Mouse (Mus musculus): ENCODE data around the gene AU021092. TPM values are rescaled to one million over a fixed set of nuclear protein-coding genes. Genes with fewer than 3 reads are reported as not detected.
A peak's percentile ranks its signal among the peaks of the same experiment; 100 is the strongest.

Gene AU021092
- polyA plus RNA-seq, 1 experiment from 2014 or later, result 4.1 TPM

GRCm38 (mm10) chr16:5205431-5205970, 16.6 kb downstream of the AU021092 start:
- no peak overlapping the region for H3K27ac ChIP-seq
- 87% methylated on average over 5 of the region's 5 CpGs for WGBS
- no peaks in the 10 kb centered on the region for H3K27me3 ChIP-seq (replicated peaks)
- H3K36me3 ChIP-seq, result no peaks in the 10 kb centered on the region
- no peak overlapping the region for H3K4me2 ChIP-seq (replicated peaks)
- H3K4me3 ChIP-seq (replicated peaks), result no peak overlapping the region
- 0 out of 2 replicates have a peak, but pooled peaks cover 4% of the 10 kb centered on the region for H3K4me1 ChIP-seq (replicated peaks)
- ATAC-seq, result no peak
- H3K9me3 ChIP-seq, result no peaks in the 10 kb centered on the region
- H3K9ac ChIP-seq, result no peak overlapping the region

DNA sequence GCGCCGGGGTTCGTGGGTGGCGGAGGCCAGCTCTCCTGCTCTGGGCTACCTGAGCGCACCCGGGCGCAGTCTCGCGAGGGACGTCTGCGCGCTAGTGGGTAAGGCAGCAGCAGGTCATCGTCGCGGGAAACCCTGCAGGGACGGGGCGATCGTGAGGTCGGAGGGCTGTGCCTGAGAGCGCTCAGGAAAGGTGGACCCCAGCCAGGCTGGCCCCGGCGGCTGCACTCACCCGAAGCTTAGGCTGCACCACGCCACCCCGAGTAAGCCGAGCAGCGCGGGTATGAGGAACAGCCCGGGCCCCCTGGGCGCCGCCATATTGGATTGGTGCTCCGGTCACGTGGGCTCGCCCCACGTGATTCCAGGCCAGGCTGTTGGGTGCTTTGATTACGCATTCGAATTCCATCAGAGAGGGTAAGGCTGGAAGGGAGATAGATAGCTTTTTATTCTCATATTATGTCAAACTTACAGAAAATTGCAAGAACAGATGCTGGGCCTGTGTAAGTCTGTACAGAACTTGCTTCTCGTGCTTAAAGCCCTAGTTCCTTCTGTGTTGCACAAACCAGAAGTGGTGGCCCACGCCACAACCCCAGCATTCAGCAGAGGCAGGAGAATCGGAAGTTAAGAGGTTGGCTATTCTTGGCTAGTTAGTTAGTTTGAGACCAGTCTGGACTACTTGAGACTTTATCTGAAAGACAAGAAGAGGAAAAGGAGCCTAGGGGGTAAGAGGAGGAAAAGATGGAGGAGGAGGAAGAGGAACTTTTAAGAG, 18.2 kb downstream of the AU021092 start, which contains the start of gene Nagpa:
Gene Nagpa, minus strand, starts transcription at position 345 of the 766 bp plus-strand sequence.
- H3K36me3 ChIP-seq, result no peaks in the 10 kb centered on the region
- H3K9ac ChIP-seq, result peak within 1 kb of the TSS; percentile 64
- WGBS, result 4% methylated on average over 40 of the region's 40 CpGs
- peak within 1 kb of the TSS; percentile 96 for H3K4me2 ChIP-seq (replicated peaks)
- peak; percentile 91 for ATAC-seq
- H3K9me3 ChIP-seq, result no peaks in the 10 kb centered on the region
- 0 out of 2 replicates have a peak, but pooled peaks cover 4% of the 10 kb centered on the region for H3K4me1 ChIP-seq (replicated peaks)
- no peak within 1 kb of the TSS for H3K27ac ChIP-seq
- H3K27me3 ChIP-seq (replicated peaks), result no peaks in the 10 kb centered on the region
- peak within 1 kb of the TSS; percentile 93 for H3K4me3 ChIP-seq (replicated peaks)

DNA sequence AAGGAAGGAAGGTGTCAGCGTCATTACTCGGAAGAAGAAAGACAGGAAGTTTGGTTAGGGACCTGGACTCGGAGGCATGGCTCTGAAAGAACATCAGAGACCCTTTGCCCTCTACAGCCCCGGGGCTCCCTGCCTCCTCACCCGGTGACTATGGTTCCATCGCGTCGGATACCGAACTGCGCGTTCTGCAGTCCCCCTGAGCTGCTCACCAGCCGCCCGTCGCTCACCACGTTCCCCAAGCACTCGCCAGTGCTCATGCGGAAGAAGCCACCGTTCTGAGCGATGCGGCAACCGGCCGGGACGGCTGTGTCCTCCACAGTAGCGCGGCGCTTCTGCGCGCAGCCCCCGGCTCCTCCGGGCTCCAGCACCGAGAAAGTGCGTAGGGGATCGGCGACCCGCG, 18.9 kb downstream of the AU021092 start:
- 0 out of 2 replicates have a peak, but pooled peaks cover 4% of the 10 kb centered on the region for H3K4me1 ChIP-seq (replicated peaks)
- no peak overlapping the region for H3K27ac ChIP-seq
- H3K4me2 ChIP-seq (replicated peaks), result peak overlapping the region; percentile 96
- H3K27me3 ChIP-seq (replicated peaks), result no peaks in the 10 kb centered on the region
- no peaks in the 10 kb centered on the region for H3K9me3 ChIP-seq
- WGBS, result 1% methylated on average over 36 of the region's 36 CpGs
- H3K4me3 ChIP-seq (replicated peaks), result peak overlapping the region; percentile 93
- ATAC-seq, result peak; percentile 73
- H3K9ac ChIP-seq, result peak overlapping the region; percentile 64
- H3K36me3 ChIP-seq, result no peaks in the 10 kb centered on the region

DNA sequence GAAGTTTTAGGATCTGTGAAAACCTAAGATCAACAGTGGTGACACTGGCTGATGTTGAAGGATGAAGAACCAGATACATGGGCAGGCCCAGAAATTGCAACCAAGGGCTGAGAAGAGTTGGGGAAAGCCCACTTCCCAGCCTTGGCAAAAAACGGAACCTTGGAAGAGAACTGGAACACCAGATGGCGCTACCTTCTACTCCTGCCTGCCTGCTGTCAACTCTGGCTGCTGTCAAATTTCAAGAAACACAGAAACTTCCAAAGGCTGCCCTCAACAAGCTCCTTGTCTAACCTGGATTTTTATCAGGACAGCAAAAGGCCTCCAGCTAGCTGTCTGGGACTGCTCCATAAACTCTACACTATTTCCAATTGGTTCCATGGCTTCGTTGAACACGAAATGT, 19.4 kb downstream of the AU021092 start:
- Histone ChIP-seq H3K4me3 (replicated peaks) (peak overlapping the region; percentile 93), H3K27ac (no peak overlapping the region), H3K4me2 (replicated peaks) (peak overlapping the region; percentile 96), H3K27me3 (replicated peaks) (no peaks in the 10 kb centered on the region), H3K9ac (no peak overlapping the region), H3K4me1 (replicated peaks) (0 out of 2 replicates have a peak, but pooled peaks cover 4% of the 10 kb centered on the region), H3K9me3 (no peaks in the 10 kb centered on the region), H3K36me3 (no peaks in the 10 kb centered on the region)
- no peak; the same call in 1 of the 2 replicates for ATAC-seq
- WGBS, result 12% methylated on average over 4 of the region's 4 CpGs

GRCm38 (mm10) chr16:5195080-5195479, 27.0 kb downstream of the AU021092 start:
- WGBS, result 27% methylated on average over 6 of the region's 6 CpGs
- no peak overlapping the region for H3K9ac ChIP-seq
- H3K36me3 ChIP-seq, result no peaks in the 10 kb centered on the region
- H3K27ac ChIP-seq, result no peak overlapping the region
- H3K4me2 ChIP-seq (replicated peaks), result no peak overlapping the region
- H3K4me1 ChIP-seq (replicated peaks), result no peaks in the 10 kb centered on the region
- H3K4me3 ChIP-seq (replicated peaks), result no peak overlapping the region
- no peak for ATAC-seq
- no peaks in the 10 kb centered on the region for H3K9me3 ChIP-seq
- no peaks in the 10 kb centered on the region for H3K27me3 ChIP-seq (replicated peaks)

DNA sequence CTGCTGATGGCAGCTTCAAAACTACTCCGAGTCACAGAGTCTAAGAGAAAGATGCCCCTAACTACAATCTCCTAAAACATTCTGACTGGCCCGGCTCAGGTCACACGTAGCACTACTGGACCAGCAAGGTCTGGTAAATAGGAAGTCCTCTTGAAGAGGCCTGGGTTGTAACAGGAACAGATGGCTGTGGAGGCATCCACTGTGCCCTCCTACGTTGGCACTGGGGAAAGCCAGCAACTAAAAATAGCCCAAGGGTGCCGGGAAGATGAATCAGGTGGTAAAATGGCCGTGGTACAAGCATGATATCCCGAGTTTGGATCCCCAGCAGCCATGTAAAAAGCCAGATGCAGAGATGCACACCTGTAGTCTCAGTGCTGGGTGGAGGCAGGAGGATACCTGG, 35.9 kb downstream of the AU021092 start:
- no peak overlapping the region for H3K27ac ChIP-seq
- no peak overlapping the region for H3K4me2 ChIP-seq (replicated peaks)
- H3K27me3 ChIP-seq (replicated peaks), result no peaks in the 10 kb centered on the region; the same call in 1 of the 2 replicates
- no peak overlapping the region for H3K9ac ChIP-seq
- WGBS, result 77% methylated on average over 7 of the region's 7 CpGs
- H3K9me3 ChIP-seq, result no peaks in the 10 kb centered on the region
- ATAC-seq, result no peak
- H3K4me1 ChIP-seq (replicated peaks), result no peaks in the 10 kb centered on the region
- no peak overlapping the region for H3K4me3 ChIP-seq (replicated peaks)
- no peaks in the 10 kb centered on the region for H3K36me3 ChIP-seq

- H3K27me3 ChIP-seq (replicated peaks), result no peaks in the 10 kb centered on the region; the same call in 1 of the 2 replicates
Measured at GRCm38 (mm10) chr16:5185691-5186090, 36.4 kb downstream of the AU021092 start.

GRCm38 (mm10) chr16:5184956-5185355, 37.1 kb downstream of the AU021092 start:
- no peaks in the 10 kb centered on the region for H3K36me3 ChIP-seq
- no peaks in the 10 kb centered on the region for H3K4me1 ChIP-seq (replicated peaks)
- H3K9me3 ChIP-seq, result no peaks in the 10 kb centered on the region
- WGBS, result 76% methylated on average over 5 of the region's 5 CpGs
- ATAC-seq, result no peak
- no peak overlapping the region for H3K4me3 ChIP-seq (replicated peaks)
- H3K27ac ChIP-seq, result no peak overlapping the region
- H3K27me3 ChIP-seq (replicated peaks), result no peaks in the 10 kb centered on the region; the same call in 1 of the 2 replicates
- H3K9ac ChIP-seq, result no peak overlapping the region
- H3K4me2 ChIP-seq (replicated peaks), result no peak overlapping the region

More at GRCm38 (mm10) chr16:5185691-5186090, 36.4 kb downstream of the AU021092 start:
- 61% methylated on average over 7 of the region's 7 CpGs for WGBS
- H3K9ac ChIP-seq, result no peak overlapping the region
- no peak overlapping the region for H3K27ac ChIP-seq
- ATAC-seq, result no peak
- H3K4me1 ChIP-seq (replicated peaks), result no peaks in the 10 kb centered on the region
- no peaks in the 10 kb centered on the region for H3K36me3 ChIP-seq
- H3K4me2 ChIP-seq (replicated peaks), result no peak overlapping the region
- H3K9me3 ChIP-seq, result no peaks in the 10 kb centered on the region
- no peak overlapping the region for H3K4me3 ChIP-seq (replicated peaks)

- Histone ChIP-seq H3K4me1 (replicated peaks) (no peaks in the 10 kb centered on the region), H3K4me3 (replicated peaks) (no peak overlapping the region), H3K36me3 (no peaks in the 10 kb centered on the region), H3K4me2 (replicated peaks) (no peak overlapping the region), H3K27ac (no peak overlapping the region), H3K9me3 (no peaks in the 10 kb centered on the region), H3K27me3 (replicated peaks) (no peaks in the 10 kb centered on the region; the same call in 1 of the 2 replicates), H3K9ac (no peak overlapping the region)
- 54% methylated on average over 8 of the region's 8 CpGs for WGBS
- no peak for ATAC-seq
Measured at GRCm38 (mm10) chr16:5184101-5184500, 38.0 kb downstream of the AU021092 start.

DNA sequence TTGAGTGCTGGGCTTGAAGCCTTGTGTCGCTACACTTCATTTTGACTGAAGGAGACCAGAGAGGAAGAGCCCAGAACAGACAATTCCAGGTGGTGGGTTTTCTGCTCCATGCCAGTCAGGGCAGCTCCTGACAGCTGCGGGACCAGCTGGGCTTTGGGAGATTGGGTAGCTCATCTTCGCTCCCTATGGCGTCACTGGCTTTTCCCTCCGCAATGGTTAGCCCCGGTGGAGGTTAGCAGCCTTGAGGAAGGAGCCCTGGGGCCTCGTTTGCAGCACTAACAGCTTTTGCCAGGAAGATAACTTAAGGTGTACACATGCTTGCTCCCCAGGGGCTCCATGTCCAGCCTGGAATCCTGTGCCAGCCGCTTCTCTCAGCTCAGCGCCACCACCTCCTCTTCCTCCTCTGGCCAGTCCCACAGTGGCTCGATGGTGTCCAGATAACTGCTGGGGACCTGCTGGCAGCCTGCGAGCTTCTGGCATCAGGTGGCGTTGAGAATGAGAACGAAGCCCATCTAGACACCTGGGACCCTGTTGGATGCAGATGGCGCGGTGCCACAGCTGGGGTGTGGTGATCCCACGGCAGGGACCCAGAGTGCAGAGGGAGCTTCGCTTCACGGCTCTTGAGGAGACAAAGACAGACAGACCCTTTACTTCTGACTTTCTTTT, 38.7 kb downstream of the AU021092 start:
- no peaks in the 10 kb centered on the region; the same call in 1 of the 2 replicates for H3K27me3 ChIP-seq (replicated peaks)
- H3K4me1 ChIP-seq (replicated peaks), result no peaks in the 10 kb centered on the region
- H3K36me3 ChIP-seq, result no peaks in the 10 kb centered on the region
- no peaks in the 10 kb centered on the region for H3K9me3 ChIP-seq
- no peak overlapping the region for H3K4me3 ChIP-seq (replicated peaks)
- no peak overlapping the region for H3K27ac ChIP-seq
- no peak overlapping the region for H3K9ac ChIP-seq
- no peak for ATAC-seq
- 81% methylated on average over 18 of the region's 18 CpGs for WGBS
- no peak overlapping the region for H3K4me2 ChIP-seq (replicated peaks)

DNA sequence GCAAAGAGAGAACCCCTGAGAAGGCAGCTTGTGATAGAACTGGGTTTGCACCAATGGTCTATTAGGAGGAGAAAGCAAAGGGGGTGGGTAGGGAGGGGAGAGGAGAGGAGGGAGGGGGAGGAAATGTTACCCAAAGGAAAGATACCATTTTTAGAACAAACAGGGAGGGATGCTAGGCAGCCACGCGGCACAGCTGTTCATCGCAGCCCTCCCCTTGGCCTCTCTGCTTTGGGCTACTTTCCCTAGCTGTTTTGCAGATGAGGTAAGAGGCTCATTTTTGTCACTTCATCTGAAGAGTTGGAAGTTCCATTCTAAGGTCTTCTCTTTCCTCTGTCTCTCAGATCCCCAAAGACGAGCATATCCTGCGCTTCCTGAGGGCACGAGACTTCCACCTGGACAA, 49.5 kb downstream of the AU021092 start:
- H3K4me3 ChIP-seq (replicated peaks), result no peak overlapping the region
- H3K4me1 ChIP-seq (replicated peaks), result no peaks in the 10 kb centered on the region
- no peaks in the 10 kb centered on the region for H3K27me3 ChIP-seq (replicated peaks)
- H3K36me3 ChIP-seq, result no peaks in the 10 kb centered on the region
- H3K4me2 ChIP-seq (replicated peaks), result no peak overlapping the region
- no peaks in the 10 kb centered on the region for H3K9me3 ChIP-seq
- H3K9ac ChIP-seq, result no peak overlapping the region
- H3K27ac ChIP-seq, result no peak overlapping the region
- 95% methylated on average over 6 of the region's 6 CpGs for WGBS
- no peak for ATAC-seq

GRCm38 (mm10) chr16:5168829-5169228, 53.3 kb downstream of the AU021092 start:
- no peaks in the 10 kb centered on the region for H3K9me3 ChIP-seq
- no peak overlapping the region for H3K4me2 ChIP-seq (replicated peaks)
- H3K9ac ChIP-seq, result no peak overlapping the region
- 80% methylated on average over 5 of the region's 5 CpGs for WGBS
- no peak for ATAC-seq
- no peaks in the 10 kb centered on the region for H3K36me3 ChIP-seq
- H3K4me1 ChIP-seq (replicated peaks), result no peaks in the 10 kb centered on the region
- H3K27me3 ChIP-seq (replicated peaks), result no peaks in the 10 kb centered on the region
- H3K27ac ChIP-seq, result no peak overlapping the region
- H3K4me3 ChIP-seq (replicated peaks), result no peak overlapping the region

All from intestine, embryonic 15.5 days (tissue).